Mouse (Mus musculus) hindbrain, postnatal 0 days (tissue): ENCODE results near the gene Cdan1. TPM values are rescaled to one million over a fixed set of nuclear protein-coding genes. Genes with fewer than 3 reads are reported as not detected.
A peak's percentile ranks its signal among the peaks of the same experiment; 100 is the strongest.

Source experiments
- ATAC-seq: fragments of 200-750 bp; cut with Nextera tagmentation; 2 replicates; pipeline ENCODE4 v1.8.0; 2017; ENCODE audit warnings: mild to moderate bottlenecking, moderate TSS enrichment, moderate library complexity
- DNase-seq: peaks from one replicate; pipeline ENCODE4 v3.0.0-alpha.2; 2015; ENCODE audit warnings: low spot score
- H3K27ac ChIP-seq: fragments of 300-500 bp; sonication (generic); 2 replicates; pipeline ENCODE4 v1.5.1; 2014; ENCODE audit warnings: mild to moderate bottlenecking
- H3K27me3 ChIP-seq: fragments of 300-500 bp; sonication (generic); 2 replicates; pipeline ENCODE4 v1.6.1; 2014; ENCODE audit warnings: low read length, mixed read lengths; ENCODE audit not compliant: insufficient read depth
- H3K36me3 ChIP-seq: fragments of 300-500 bp; sonication (generic); 2 replicates; pipeline ENCODE4 v1.6.1; 2014; ENCODE audit warnings: low read length, mixed read lengths; ENCODE audit not compliant: insufficient read depth
- H3K4me1 ChIP-seq: fragments of 300-500 bp; sonication (generic); 2 replicates; pipeline ENCODE4 v1.6.1; 2014; ENCODE audit warnings: antibody characterized with exemption, low read length, mixed read lengths; ENCODE audit not compliant: insufficient read depth
- H3K4me2 ChIP-seq: fragments of 300-500 bp; sonication (generic); 2 replicates; pipeline ENCODE4 v1.6.1; 2014; ENCODE audit warnings: low read depth, mild to moderate bottlenecking, low read length, moderate library complexity, mixed read lengths
- H3K4me3 ChIP-seq: fragments of 300-500 bp; sonication (generic); 2 replicates; pipeline ENCODE4 v1.5.1; 2014; ENCODE audit warnings: low read length
- H3K9ac ChIP-seq: fragments of 300-500 bp; sonication (generic); replicated peaks from 2 replicates; pipeline ENCODE4 v1.6.1; 2014; ENCODE audit warnings: mild to moderate bottlenecking, low read length, moderate library complexity, mixed read lengths
- H3K9me3 ChIP-seq: fragments of 300-500 bp; sonication (generic); 2 replicates; pipeline ENCODE4 v1.6.1; 2016; ENCODE audit warnings: low read length, mixed read lengths
- CTCF ChIP-seq: IDR thresholded peaks from 2 replicates; pipeline ENCODE4 v1.5.1; 2016; ENCODE audit warnings: antibody characterized with exemption, control low read depth, low read depth
- WGBS: fragments of 180-500 bp; shearing (Covaris S2); extraction: QIAGEN DNeasy Blood & Tissue Kit; methylation state at CpG from one replicate; pipeline ENCODE4 v1.1.7; 2014; 5-methylcytosine and 5-hydroxymethylcytosine counted together
- polyA plus RNA-seq: library from polyadenylated mRNA; unstranded; fragments of >200 nt; fragmentation: Nextera tagmentation; extraction: Ambion mirVana; gene quantifications from 2 replicates; pipeline ENCODE4 v1.2.1, GENCODE M21; 2015
- total RNA-seq: library from RNA; depleted of rRNA; stranded (reverse); fragments of >200 nt; gene quantifications from 2 replicates; pipeline ENCODE4 v1.2.3, GENCODE M21; 2014; rRNA removed

Cdan1 gene
- total RNA-seq (27.0 and 37.8 TPM in 2 replicates), polyA plus RNA-seq (4.9 and 5.9 TPM in 2 replicates)

DNA sequence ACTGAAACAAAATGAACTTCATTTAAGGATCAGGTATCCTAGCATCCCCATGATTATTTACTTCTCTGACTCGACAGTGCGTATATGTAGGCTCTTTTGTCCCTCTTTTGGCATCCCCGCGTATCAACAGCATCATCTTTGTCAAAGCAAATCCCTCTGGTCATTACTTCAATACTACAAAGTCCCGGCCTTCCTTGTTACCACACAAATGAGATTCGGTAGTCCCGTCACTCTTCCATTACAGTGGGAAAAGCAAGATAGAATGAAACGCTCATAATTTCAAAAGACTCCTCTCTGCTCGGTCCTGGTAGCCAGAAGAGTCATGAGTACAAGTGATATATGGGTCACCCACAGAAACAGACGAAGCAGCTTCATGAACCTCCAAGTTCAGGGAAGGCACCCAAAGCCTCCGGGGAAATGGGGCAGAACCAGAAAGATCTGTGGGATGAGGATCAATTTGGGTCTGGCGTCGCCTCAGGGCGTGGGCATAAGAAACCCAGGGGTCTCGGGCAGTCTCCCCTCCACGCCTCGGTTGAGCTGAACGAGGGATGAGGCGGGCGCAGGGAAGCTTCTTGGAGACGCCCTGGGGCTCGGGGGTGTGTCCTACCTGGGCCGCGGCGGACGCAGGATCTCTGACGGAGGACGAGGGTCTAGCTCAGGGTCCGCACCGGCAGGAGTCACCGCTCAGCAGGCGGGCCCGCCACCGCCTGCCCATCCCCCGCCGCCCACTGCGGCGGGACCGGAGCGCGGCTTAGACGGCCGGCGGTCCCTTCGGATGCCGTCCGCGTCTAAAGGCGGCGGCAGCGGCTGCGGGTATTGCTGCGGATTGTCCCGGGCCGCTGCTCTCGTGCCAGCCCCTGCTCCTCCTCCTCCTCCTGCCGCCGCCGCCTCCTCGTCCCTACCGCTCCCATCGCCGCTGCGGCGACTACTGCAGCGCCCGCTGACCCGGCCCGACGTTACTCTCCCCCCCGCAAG lies at the start of gene Cdan1:
Gene Cdan1, minus strand, starts transcription at position 680 of the 975 bp plus-strand sequence.
- DNase-seq (peak; percentile 57), ATAC-seq (peak; percentile 61)
- H3K4me3 ChIP-seq: peak within 1 kb of the TSS; percentile 97
- peak within 1 kb of the TSS; percentile 77 for H3K9ac ChIP-seq
- no peaks in the 10 kb centered on the region for H3K36me3 ChIP-seq
- WGBS: under 1% methylated on average over 65 of the region's 71 CpGs
- H3K4me2 ChIP-seq: peak within 1 kb of the TSS; percentile 66
- H3K9me3 ChIP-seq: no peaks in the 10 kb centered on the region
- peaks cover 6% of the 10 kb centered on the region; the same call in 1 of the 2 replicates for H3K4me1 ChIP-seq
- peak within 1 kb of the TSS; percentile 89 for H3K27ac ChIP-seq
- TF ChIP-seq CTCF: no peak
- H3K27me3 ChIP-seq: no peaks in the 10 kb centered on the region

- Histone ChIP-seq H3K27ac (no peak overlapping the region), H3K27me3 (no peaks in the 10 kb centered on the region), H3K9ac (no peak overlapping the region), H3K4me3 (no peak overlapping the region), H3K4me1 (no peaks in the 10 kb centered on the region), H3K36me3 (peaks cover 77% of the 10 kb centered on the region), H3K9me3 (no peaks in the 10 kb centered on the region), H3K4me2 (no peak overlapping the region)
- WGBS: 95% methylated on average over 3 of the region's 3 CpGs
- TF ChIP-seq CTCF: no peak
- ATAC-seq: no peak
- DNase-seq: no peak
Measured at GRCm38 (mm10) chr2:120896361-120896760, 46.4 kb upstream of the Cdan1 start.

DNA sequence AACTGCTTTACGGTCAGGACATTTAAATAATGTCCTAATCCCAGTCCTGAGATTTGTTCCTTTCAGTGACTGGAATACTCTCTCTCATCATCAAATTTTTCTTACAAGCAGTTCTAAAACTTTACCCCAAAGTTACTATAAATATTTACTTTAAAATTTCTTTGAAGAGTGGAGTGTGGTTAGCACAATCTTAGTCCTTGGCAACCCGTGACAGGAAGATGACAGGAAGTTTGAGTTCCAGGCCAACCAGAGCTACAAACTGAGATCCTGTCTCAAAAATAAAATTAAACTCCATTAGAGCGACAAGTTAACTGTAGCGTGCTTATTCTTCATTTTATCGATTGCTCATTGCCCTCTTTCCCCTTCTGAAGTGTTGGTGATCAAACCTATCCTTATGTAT lies 37.7 kb upstream of the Cdan1 start:
- 92% methylated on average over 5 of the region's 5 CpGs for WGBS
- Histone ChIP-seq H3K4me1 (no peaks in the 10 kb centered on the region), H3K36me3 (peaks cover 45% of the 10 kb centered on the region), H3K27me3 (no peaks in the 10 kb centered on the region), H3K9ac (no peak overlapping the region), H3K9me3 (no peaks in the 10 kb centered on the region), H3K4me3 (no peak overlapping the region), H3K27ac (no peak overlapping the region), H3K4me2 (no peak overlapping the region)
- no peak for DNase-seq
- no peak for ATAC-seq
- no peak for TF ChIP-seq CTCF

- Histone ChIP-seq H3K27ac (no peak overlapping the region), H3K36me3 (peaks cover 40% of the 10 kb centered on the region), H3K4me2 (no peak overlapping the region), H3K4me3 (no peak overlapping the region), H3K4me1 (no peaks in the 10 kb centered on the region), H3K9ac (no peak overlapping the region), H3K27me3 (no peaks in the 10 kb centered on the region), H3K9me3 (no peaks in the 10 kb centered on the region)
- DNase-seq (no peak), ATAC-seq (no peak)
- no peak for TF ChIP-seq CTCF
- WGBS: 86% methylated on average over 2 of the region's 2 CpGs
Measured at GRCm38 (mm10) chr2:120873192-120873591, 23.3 kb upstream of the Cdan1 start.

GRCm38 (mm10) chr2:120871447-120872336 lies 21.8 kb upstream of the Cdan1 start:
- H3K4me3 ChIP-seq: no peak overlapping the region
- peaks cover 40% of the 10 kb centered on the region for H3K36me3 ChIP-seq
- H3K9me3 ChIP-seq: no peaks in the 10 kb centered on the region
- WGBS: 64% methylated on average over 9 of the region's 9 CpGs
- no peak overlapping the region for H3K27ac ChIP-seq
- no peak for TF ChIP-seq CTCF
- ATAC-seq: no peak
- H3K27me3 ChIP-seq: no peaks in the 10 kb centered on the region
- H3K4me1 ChIP-seq: no peaks in the 10 kb centered on the region
- DNase-seq: no peak
- no peak overlapping the region for H3K9ac ChIP-seq
- no peak overlapping the region for H3K4me2 ChIP-seq

DNA sequence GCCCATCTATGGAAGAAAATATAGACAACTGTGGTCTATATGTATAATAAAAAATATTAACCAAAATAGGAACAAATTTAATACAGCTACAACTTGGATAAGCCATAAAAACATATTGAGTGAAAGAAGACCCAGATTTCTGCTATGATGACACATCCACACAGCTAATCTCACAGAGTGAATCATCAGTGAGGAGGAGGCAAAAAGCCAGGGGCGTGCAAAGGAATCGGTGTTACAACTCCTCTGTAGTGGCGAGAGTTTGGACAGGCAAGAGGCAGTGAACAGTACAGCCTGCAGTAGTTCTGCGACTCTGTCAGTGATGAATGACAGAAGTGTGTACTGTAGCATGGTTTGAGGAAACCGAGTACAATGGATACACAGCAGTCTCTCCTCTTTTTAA lies 17.4 kb upstream of the Cdan1 start:
- no peaks in the 10 kb centered on the region for H3K9me3 ChIP-seq
- no peak overlapping the region for H3K4me3 ChIP-seq
- no peaks in the 10 kb centered on the region for H3K27me3 ChIP-seq
- H3K9ac ChIP-seq: no peak overlapping the region
- no peak for ATAC-seq
- no peak overlapping the region for H3K4me2 ChIP-seq
- H3K4me1 ChIP-seq: no peaks in the 10 kb centered on the region
- H3K27ac ChIP-seq: no peak overlapping the region
- TF ChIP-seq CTCF: no peak
- 88% methylated on average over 5 of the region's 5 CpGs for WGBS
- peaks cover 39% of the 10 kb centered on the region; the same call in 1 of the 2 replicates for H3K36me3 ChIP-seq
- no peak for DNase-seq
